Mouse (Mus musculus): ENCODE data around the gene Epb41l3. TPM values are rescaled to one million over a fixed set of nuclear protein-coding genes. Genes with fewer than 3 reads are reported as not detected.

The Epb41l3 gene
- 0.42 TPM for polyA plus RNA-seq (2017; shearing (Covaris generic))

DNA sequence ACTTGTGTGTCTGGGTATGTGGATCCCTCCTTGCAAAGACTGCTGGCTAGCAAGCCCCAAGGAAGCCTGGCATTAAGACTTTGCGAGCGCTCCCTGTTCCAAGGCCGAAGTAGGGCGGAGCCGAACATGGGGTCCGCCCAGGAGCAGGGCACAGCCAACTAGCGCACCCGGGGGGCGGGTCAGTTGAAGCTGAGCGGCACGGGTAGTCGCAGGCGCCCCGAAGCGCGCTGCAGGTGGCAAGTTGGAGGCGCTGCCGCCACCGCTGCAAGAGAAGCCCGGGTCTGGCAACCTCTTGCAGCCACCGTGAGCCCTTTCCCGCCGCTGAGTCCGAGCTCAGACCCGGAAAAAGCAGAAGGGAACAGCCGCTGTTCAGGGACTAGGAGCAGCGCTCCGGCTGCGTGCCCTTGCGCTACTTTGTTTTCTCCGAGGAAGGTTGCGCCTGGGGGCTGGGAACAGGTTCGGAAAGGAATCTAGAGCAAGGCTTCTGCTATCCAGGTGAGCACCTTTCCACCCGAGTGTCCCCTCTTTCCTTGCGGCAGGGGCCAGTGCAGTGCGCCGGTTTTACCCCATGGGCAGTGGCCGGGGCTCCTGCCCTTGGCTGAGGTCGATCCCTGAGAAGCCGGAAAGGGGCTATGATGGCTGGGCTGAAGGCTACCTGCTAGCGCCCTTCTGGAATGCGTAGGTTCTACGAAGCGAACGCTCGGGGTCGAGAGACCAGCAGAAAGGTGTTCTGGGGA lies at the start of gene Epb41l3:
Gene Epb41l3 (plus strand): TSS at position 183 of the 737 bp plus-strand sequence.

Other genes with a start within 250 kb of the Epb41l3 start
- gene Tmem200c, start 249.1 kb upstream of the Epb41l3 start, polyA plus RNA-seq (2017; shearing (Covaris generic)), result not detected